Mouse (Mus musculus): ENCODE data around the gene Tma16.

Tma16 gene

GRCm38 (mm10) chr8:66486084-66486763, at the start of gene Tma16:
Gene Tma16, minus strand, starts transcription at chr8:66486530.
- peak; percentile 97 for DNase-seq

GRCm38 (mm10) chr8:66520576-66520975, 34.2 kb upstream of the Tma16 start:
- no peak for DNase-seq

- DNase-seq, result no peak
Measured at GRCm38 (mm10) chr8:66519149-66519548, 32.8 kb upstream of the Tma16 start.

- DNase-seq, result no peak
Measured at GRCm38 (mm10) chr8:66511537-66511936, 25.2 kb upstream of the Tma16 start, which contains the start of gene Tktl2. Gene Tktl2, plus strand, starts transcription at chr8:66511756.

- DNase-seq, result no peak
Measured at GRCm38 (mm10) chr8:66503381-66503780, 17.1 kb upstream of the Tma16 start.

GRCm38 (mm10) chr8:66496998-66497577, 10.8 kb upstream of the Tma16 start:
- DNase-seq, result no peak

- peak; percentile 89 for DNase-seq
Measured at GRCm38 (mm10) chr8:66495726-66496125, 9.4 kb upstream of the Tma16 start.

- peak; percentile 96 for DNase-seq
Measured at GRCm38 (mm10) chr8:66494496-66494895, 8.2 kb upstream of the Tma16 start.

GRCm38 (mm10) chr8:66490624-66491023, 4.3 kb upstream of the Tma16 start:
- no peak for DNase-seq

- DNase-seq, result no peak
Measured at GRCm38 (mm10) chr8:66488556-66488955, 2.2 kb upstream of the Tma16 start.

- peak; percentile 49 for DNase-seq
Measured at GRCm38 (mm10) chr8:66476880-66477279, 9.4 kb downstream of the Tma16 start.

GRCm38 (mm10) chr8:66469821-66470220, 16.5 kb downstream of the Tma16 start:
- no peak for DNase-seq

GRCm38 (mm10) chr8:66457057-66457456, 29.3 kb downstream of the Tma16 start:
- DNase-seq, result peak; percentile 56

GRCm38 (mm10) chr8:66450691-66451090, 35.6 kb downstream of the Tma16 start:
- DNase-seq, result no peak

- DNase-seq, result no peak
Measured at GRCm38 (mm10) chr8:66445351-66445750, 41.0 kb downstream of the Tma16 start.

- DNase-seq, result peak; percentile 87
Measured at GRCm38 (mm10) chr8:66444141-66444540, 42.2 kb downstream of the Tma16 start.

- no peak for DNase-seq
Measured at GRCm38 (mm10) chr8:66442778-66443177, 43.6 kb downstream of the Tma16 start.

- DNase-seq, result no peak
Measured at GRCm38 (mm10) chr8:66441123-66441522, 45.2 kb downstream of the Tma16 start.

GRCm38 (mm10) chr8:66438468-66438867, 47.9 kb downstream of the Tma16 start:
- DNase-seq, result peak; percentile 97

GRCm38 (mm10) chr8:66437929-66438328, 48.4 kb downstream of the Tma16 start:
- DNase-seq, result peak; percentile 87

- no peak for DNase-seq
Measured at GRCm38 (mm10) chr8:66436804-66437203, 49.5 kb downstream of the Tma16 start.

GRCm38 (mm10) chr8:66433577-66433976, 52.8 kb downstream of the Tma16 start:
- DNase-seq, result no peak

GRCm38 (mm10) chr8:66430639-66431038, 55.7 kb downstream of the Tma16 start:
- no peak for DNase-seq

Data from heart, adult 11 months (tissue).